Mouse (Mus musculus) inflammation-experienced regulatory T-cells (primary cell): ENCODE measurements around the gene Gnai1. TPM values are rescaled to one million over a fixed set of nuclear protein-coding genes. Genes with fewer than 3 reads are reported as not detected.

Experiments
- polyA plus RNA-seq, 2 experiments: library from polyadenylated mRNA; unstranded; fragments of 100-300 nt; shearing (Covaris generic); gene quantifications; one replicate each; pipeline ENCODE4 v1.2.1; 2017

Gene Gnai1
- under 1 TPM in 1 of 2 experiments, not detected in 1; 0.16 TPM for polyA plus RNA-seq

DNA sequence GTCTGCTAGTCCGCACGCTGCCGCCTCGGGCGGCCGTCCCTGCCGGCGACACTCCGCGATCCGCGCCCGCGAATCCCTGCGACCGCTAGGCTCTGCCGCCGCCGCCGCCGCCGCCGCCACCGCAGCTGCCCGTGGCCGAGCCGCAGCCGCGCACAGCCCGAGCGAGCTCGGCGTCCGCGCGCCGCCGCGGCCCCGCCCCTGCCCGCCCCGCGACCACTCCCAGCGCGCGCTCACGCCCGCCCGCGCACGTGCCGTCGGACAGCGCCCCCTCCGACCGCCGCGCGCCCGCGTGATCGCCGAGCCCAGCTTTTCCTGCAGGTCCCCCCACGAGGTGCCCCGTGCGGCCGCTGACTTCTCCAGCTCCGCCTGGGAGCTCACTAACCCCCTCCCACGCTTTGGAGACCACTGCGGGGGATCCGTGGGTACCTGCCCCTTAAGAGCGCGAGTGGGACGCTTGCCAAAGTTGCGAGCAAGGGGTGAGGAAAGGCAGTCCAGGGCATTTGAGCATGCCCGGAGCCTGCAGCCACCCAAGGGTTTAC, at the start of gene Gnai1:
TSS of gene Gnai1 (minus strand) at position 75 of the 539 bp plus-strand sequence.

